Mouse (Mus musculus): ENCODE measurements around the gene Vmn1r83.

Vmn1r83 gene

GRCm38 (mm10) chr7:12329381-12329780 is at the start of gene Vmn1r83:
Vmn1r83 (minus strand) TSS chr7:12329481.
- DNase-seq (ENCODE audit: low read depth, low spot score), result no peak

DNA sequence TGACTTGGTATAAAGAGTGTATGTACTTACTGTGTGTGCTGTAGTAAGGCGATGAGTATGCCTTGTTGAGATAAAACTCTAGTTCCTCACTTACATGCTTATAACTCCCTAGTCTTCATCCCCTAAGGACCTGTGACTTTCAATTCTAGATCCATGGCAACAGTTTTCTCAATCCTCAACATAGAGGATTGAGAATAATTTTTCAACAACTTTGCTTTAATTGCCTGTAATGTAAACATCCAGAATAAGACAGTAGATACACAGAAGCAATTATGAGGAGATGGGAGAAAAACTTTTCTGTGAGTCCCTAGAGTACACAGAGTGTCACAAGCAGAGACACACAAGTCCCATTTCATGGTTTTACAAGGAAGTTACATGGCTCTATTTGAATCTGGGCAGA is 39.9 kb upstream of the Vmn1r83 start, which contains the start of gene Vmn1r84:
Gene Vmn1r84, minus strand, starts transcription at position 101 of the 400 bp plus-strand sequence.
- DNase-seq (ENCODE audit: low read depth, low spot score), result no peak

DNA sequence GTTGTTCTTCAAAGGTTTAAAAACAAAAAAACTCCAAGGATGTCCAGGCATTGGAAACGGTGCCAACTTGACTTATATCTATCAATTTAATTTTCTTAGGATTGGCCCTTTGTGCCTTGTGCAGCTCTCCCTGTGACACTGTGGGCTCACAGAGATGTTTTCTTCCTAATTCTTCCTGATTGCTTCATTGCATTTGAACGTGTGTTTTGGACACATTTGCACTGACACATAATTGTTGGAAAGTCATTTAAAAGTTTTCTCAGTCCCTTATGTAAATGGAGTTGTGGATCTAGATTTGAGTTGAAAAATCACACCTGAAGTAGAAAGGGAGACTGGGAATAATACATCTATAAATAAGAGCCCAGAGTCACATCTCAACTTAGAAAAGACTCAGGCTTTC is 29.2 kb downstream of the Vmn1r83 start, which contains the start of gene Vmn1r82:
Gene Vmn1r82, plus strand, starts transcription at position 301 of the 400 bp plus-strand sequence.
- DNase-seq (ENCODE audit: low read depth, low spot score), result no peak
